Mouse (Mus musculus) lung, postnatal 14 days (tissue): ENCODE measurements at regions not wholly inside any gene's neighbourhood (a gene's known extent, or its start where the extent isn't known, plus 50 kb on each side); places are given as distances from the start of the nearest gene placed in this dataset.
A peak's percentile ranks its signal among the peaks of the same experiment; 100 is the strongest.
"Not testable (repeated sequence)": the region's sequence is repeated elsewhere in the genome, so short reads cannot be mapped to it uniquely, and the experiment has no call there.

Source experiments
- DNase-seq: peaks from one replicate; pipeline ENCODE4 v3.0.0; 2021

- DNase-seq = no peak
Observed at GRCm38 (mm10) chr13:5920422-5920821, 59.1 kb downstream of the Klf6 start.

DNA sequence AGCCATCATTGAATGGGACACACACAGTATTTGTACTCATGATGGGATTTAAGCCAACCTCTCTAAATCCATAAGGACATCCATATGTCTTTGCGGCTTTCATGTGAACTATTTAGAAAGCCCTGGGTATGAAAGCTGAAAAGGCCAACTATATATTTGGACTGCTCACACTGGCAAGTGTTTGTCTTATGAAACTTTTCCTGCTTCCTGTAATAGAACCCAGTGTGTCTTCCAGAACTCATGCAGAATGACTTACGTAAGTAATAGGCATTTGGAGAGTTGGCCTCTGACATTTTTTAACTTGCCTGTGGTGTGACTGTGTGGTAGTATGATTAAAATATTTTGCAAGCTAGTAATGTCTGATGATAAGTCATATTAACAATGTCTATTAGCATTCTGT is 70.2 kb downstream of the Klf6 start:
- no peak for DNase-seq

DNA sequence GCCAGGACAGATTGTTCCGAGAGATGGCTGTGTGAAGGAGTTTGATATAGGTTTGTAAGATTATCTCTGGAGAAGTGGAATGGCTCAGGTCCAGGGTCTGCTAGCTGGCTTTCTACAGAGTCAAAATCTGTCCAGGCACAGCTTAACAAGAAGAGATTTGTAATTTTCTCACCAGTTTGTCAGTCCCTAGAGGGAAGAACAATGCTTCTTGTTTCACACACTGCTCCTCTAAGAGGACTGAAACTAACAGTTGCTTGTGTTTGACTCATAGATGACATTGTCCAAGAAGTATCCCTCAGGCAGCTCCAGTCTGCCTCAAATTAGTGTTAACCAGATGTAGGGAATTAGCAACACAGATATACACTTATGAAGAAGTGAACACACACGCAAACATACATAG is 76.2 kb downstream of the Klf6 start:
- DNase-seq = no peak

DNA sequence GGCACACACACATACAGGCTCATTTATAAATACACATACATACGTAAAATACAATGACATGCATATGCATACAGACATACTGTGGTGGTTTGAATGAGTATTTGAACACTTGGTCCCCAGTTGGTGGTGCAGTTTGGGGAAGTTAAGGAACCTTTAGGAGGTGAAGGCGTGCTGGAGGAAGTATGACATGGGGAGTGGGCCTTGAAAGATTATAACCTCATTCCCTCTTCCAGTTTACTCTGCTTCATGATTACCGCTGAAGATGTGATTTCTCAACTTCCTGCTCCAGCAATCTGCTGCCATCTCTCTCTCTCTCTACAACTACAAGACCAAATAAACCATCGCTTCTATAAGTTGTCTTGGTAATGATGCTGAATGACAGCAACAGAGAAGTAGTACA is 76.7 kb downstream of the Klf6 start:
- no peak for DNase-seq

GRCm38 (mm10) chr13:5939368-5939767 is 78.1 kb downstream of the Klf6 start:
- no peak for DNase-seq

- DNase-seq = no peak
Observed at GRCm38 (mm10) chr13:5952863-5953262, 91.6 kb downstream of the Klf6 start.

DNA sequence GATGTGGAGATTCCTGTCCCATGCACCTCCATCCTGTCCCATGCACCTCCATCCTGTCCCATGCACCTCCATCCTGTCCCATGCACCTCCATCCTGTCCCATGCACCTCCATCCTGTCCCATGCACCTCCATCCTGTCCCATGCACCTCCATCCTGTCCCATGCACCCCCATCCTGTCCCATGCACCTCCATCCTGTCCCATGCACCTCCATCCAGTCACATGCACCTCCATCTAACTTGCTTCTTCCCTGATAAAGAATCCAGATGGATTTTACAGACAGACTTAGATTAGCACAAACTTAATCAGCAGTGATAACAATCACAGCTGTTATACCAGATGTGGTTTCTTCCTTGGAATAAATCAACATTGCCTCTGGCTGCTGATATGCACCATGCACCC is 93.8 kb downstream of the Klf6 start:
- not testable (repeated sequence) for DNase-seq

DNA sequence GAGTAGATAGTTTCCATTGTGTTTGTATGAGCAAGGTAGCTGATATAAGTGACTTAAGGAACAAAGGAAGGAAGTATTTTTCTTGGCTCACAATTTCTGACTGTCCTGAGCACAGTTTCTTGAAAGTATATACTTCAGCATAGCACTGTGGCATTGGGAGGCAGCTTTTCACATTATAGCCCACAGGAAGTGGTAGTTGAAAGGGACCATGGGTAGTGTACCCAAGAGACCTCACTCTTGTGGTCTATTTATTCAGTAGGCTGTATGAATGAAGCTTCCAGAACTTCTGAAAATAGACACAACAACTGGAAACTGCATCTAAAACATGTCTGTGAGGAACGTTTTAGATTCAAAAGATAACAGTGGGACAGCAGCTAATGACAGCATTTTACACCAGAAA is 94.9 kb downstream of the Klf6 start:
- DNase-seq = no peak

DNA sequence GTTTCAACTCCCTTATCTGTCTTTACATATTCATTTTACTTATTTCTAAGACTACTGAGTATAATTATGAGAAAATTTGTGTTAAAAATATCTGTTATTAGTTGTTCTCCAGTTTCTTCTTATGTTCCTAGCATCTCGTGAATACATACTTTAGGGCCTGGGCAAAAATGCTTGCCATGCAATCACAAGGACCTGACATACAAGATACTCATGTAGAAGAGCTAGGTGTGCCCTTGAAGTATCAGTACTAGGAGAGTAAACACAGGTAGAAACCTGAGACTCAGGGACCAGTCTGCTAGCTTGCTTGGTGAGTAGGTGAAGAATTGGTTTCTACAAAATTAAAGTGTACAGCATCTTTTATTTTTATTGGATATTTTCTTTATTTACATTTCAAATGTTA is 101.7 kb downstream of the Klf6 start:
- DNase-seq = no peak

DNA sequence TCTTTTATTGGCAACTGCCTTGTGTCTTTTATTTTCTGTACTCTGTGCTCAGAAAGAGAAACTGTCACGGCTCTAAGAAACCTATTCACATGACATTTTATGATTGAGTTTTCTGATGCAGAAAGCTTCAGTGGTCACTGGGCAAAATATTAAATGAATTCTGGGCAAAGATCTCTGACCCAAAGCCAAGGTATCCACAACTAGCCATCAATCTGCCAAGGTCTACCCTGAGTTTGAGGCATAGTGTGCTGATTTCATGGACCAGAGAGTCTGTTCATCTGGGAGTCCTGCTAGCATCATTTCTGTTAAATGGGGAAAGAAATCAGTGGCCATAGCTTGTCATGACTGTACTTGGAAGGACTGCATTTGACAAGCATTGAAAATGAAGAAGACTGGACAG is 103.3 kb downstream of the Klf6 start:
- no peak for DNase-seq

GRCm38 (mm10) chr13:5978615-5979014 is 117.3 kb downstream of the Klf6 start:
- no peak for DNase-seq

DNA sequence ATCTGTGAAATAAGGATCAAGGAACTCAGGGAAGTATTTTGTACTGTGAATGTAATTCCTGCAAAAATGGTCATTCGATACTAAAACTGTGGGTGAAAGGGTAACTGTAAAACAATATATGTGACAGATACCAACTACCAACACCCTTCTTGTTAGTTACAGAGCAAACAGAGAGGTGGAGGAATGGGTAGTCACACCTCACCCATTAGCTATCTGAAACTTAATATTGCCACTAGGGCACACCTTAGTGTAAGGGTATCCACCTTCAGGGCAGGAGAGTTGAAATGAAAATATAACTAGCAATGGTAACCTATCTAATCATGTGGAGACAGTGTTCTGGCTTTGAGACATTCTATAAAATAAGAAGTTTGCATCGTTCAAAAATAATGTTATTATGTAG is 126.2 kb downstream of the Klf6 start:
- DNase-seq = no peak

DNA sequence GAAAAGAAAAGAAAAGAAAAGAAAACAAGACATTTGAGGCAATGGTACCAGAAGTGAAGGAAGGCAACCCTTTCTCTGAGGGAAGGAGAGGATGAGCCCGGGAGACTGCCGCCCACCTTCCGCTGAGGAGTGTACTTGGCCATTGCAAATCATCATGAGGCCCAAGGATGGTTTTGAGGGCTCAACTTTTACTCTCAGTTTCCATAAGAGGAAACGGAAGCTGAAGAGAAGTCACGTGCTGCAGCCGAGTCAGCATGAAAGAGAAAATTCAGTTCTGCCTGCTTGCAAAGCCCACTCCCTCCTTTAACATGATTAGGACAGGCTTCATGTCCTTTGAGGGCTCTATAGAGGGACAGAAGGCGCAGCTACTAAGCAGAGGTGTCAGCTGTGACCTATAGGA is 127.1 kb downstream of the Klf6 start:
- DNase-seq = no peak

GRCm38 (mm10) chr13:6000559-6001217 is 139.4 kb downstream of the Klf6 start:
- no peak for DNase-seq

DNA sequence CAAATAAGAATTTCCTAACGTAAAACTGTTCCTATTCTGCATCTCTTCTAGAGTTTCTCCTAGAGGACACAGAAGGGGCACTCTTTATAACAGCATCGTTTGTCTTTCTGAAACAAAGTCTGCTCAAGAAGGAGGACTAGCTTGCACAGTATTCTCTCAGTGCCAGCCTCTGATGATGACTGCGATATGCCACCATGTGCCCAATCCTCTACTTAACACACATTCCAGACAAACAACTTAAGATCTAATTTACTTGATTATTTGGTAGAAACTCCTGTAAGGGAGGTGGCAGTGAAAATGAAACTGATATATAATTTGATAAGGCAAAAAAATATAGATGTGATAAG is 139.9 kb downstream of the Klf6 start:
- no peak for DNase-seq

DNA sequence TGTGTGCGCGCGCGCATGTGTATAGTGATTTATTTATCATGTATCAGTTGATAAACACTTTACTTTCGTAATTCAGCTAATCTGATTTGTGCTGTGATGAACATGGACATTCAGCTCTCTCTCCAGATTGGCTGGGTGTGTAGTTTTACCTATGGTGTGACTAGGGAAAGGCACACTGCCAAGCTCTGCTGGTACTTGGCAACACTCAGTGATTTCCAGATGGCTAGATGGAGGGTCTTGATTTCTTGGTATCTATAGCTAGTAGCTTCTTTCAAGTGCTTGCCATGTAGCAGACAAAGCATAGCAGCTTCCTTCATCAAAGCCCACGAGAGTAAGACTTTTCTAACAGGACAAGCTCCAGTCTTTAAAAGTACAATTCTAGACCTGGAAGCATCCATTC is 144.6 kb downstream of the Klf6 start:
- no peak for DNase-seq

GRCm38 (mm10) chr13:6009671-6010070 is 148.4 kb downstream of the Klf6 start:
- DNase-seq = no peak

GRCm38 (mm10) chr13:6027207-6027606 is 165.9 kb downstream of the Klf6 start:
- DNase-seq = no peak

- no peak for DNase-seq
Observed at GRCm38 (mm10) chr13:6028878-6029277, 167.6 kb downstream of the Klf6 start.

DNA sequence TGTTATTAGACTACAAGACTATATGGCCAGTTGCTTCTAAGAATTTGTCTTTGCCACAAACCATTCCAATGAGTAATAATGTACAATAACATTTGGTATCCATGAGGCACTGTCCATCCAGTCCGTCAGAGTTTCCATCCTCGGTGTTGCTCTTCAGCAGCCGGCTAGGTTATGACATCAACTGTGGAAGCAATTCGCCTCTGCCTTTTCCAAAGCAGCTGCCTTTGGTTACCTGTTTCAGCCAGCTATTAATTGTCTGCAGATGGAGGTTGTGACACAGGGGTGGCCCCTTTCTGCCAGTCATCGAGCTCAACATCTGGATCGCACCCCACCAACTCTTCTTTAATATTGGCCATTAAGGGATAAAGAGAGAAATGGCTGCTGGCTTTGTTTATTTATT is 168.2 kb downstream of the Klf6 start:
- DNase-seq = no peak

GRCm38 (mm10) chr13:6030128-6030527 is 168.8 kb downstream of the Klf6 start:
- no peak for DNase-seq

- DNase-seq = no peak
Observed at GRCm38 (mm10) chr13:6040132-6040531, 178.8 kb downstream of the Klf6 start.

GRCm38 (mm10) chr13:6040663-6041062 is 179.4 kb downstream of the Klf6 start:
- no peak for DNase-seq

GRCm38 (mm10) chr13:6042495-6042894 is 181.2 kb downstream of the Klf6 start:
- DNase-seq = no peak

- peak; percentile 56 for DNase-seq
Observed at GRCm38 (mm10) chr13:6059515-6060228, 198.4 kb downstream of the Klf6 start.
